Mouse (Mus musculus): ENCODE results near the gene Flt3.

DNA sequence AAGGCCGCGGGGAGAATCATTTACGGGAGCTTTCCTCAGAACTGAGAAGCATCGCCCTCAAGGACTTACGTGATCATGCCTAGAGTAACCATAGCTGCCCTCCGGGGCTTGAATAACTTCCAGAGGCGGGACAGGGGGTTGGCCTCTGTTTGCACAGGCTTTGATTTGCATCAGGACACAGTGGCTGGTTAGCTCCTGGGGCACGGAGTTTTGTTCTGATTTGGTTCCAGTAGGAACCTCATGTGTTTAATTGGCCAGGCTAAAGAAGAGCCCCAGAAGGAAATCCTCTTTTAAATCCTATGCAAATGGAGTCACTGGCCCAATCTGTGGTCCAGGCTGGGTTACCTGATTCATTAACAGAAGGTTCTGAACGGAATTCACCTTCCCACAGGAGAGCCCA is 61.3 kb downstream of the Flt3 start:
- TF ChIP-seq POLR2A (IDR thresholded peaks at IDR 0.05; ENCODE audit: low read depth, low read length) (no peak), CTCF (IDR thresholded peaks at IDR 0.05; ENCODE audit: borderline replicate concordance, insufficient read depth, low read length) (no peak)

Data from embryonic fibroblast, embryonic 13.5 days (primary cell).